Mouse (Mus musculus): ENCODE results near the gene Fmnl1.
"Not testable (repeated sequence)": the region's sequence is repeated elsewhere in the genome, so short reads cannot be mapped to it uniquely, and the experiment has no call there.

Fmnl1 gene

GRCm38 (mm10) chr11:103192230-103192955 lies 21.5 kb downstream of the Fmnl1 start:
- no peak for DNase-seq

- DNase-seq: peak; percentile 19
Measured at GRCm38 (mm10) chr11:103192956-103193824, 22.3 kb downstream of the Fmnl1 start.

GRCm38 (mm10) chr11:103193825-103194168 lies 22.9 kb downstream of the Fmnl1 start:
- DNase-seq: no peak

- no peak for DNase-seq
Measured at GRCm38 (mm10) chr11:103195236-103195635, 24.3 kb downstream of the Fmnl1 start.

GRCm38 (mm10) chr11:103195656-103196055 lies 24.7 kb downstream of the Fmnl1 start:
- DNase-seq: no peak

- DNase-seq: no peak
Measured at GRCm38 (mm10) chr11:103197340-103197739, 26.4 kb downstream of the Fmnl1 start.

GRCm38 (mm10) chr11:103198339-103198738 lies 27.4 kb downstream of the Fmnl1 start:
- peak; percentile 6 for DNase-seq

GRCm38 (mm10) chr11:103198911-103199803 lies 28.2 kb downstream of the Fmnl1 start:
- peak; percentile 19 for DNase-seq

GRCm38 (mm10) chr11:103201664-103202063 lies 30.8 kb downstream of the Fmnl1 start:
- DNase-seq: no peak

- no peak for DNase-seq
Measured at GRCm38 (mm10) chr11:103202376-103202775, 31.5 kb downstream of the Fmnl1 start.

GRCm38 (mm10) chr11:103206203-103206602 lies 35.3 kb downstream of the Fmnl1 start:
- DNase-seq: no peak

- no peak for DNase-seq
Measured at GRCm38 (mm10) chr11:103208458-103208857, 37.6 kb downstream of the Fmnl1 start, which contains the start of gene 1700023F06Rik. Gene 1700023F06Rik (minus strand): TSS chr11:103208558.

- DNase-seq: no peak
Measured at GRCm38 (mm10) chr11:103210291-103210690, 39.4 kb downstream of the Fmnl1 start.

GRCm38 (mm10) chr11:103213712-103214111 lies 42.8 kb downstream of the Fmnl1 start:
- no peak for DNase-seq

- no peak for DNase-seq
Measured at GRCm38 (mm10) chr11:103215355-103215754, 44.4 kb downstream of the Fmnl1 start.

GRCm38 (mm10) chr11:103217790-103218516 lies 47.0 kb downstream of the Fmnl1 start, which contains the start of gene Spata32:
Gene Spata32 (minus strand): TSS chr11:103218432.
- peak; percentile 90 for DNase-seq

- no peak for DNase-seq
Measured at GRCm38 (mm10) chr11:103218517-103218901, 47.6 kb downstream of the Fmnl1 start.

- DNase-seq: no peak
Measured at GRCm38 (mm10) chr11:103219259-103219658, 48.4 kb downstream of the Fmnl1 start.

- DNase-seq: no peak
Measured at GRCm38 (mm10) chr11:103219995-103220394, 49.1 kb downstream of the Fmnl1 start.

GRCm38 (mm10) chr11:103221437-103221836 lies 50.5 kb downstream of the Fmnl1 start:
- no peak for DNase-seq

GRCm38 (mm10) chr11:103222718-103223117 lies 51.8 kb downstream of the Fmnl1 start:
- DNase-seq: not testable (repeated sequence)

GRCm38 (mm10) chr11:103223444-103223843 lies 52.5 kb downstream of the Fmnl1 start:
- no peak for DNase-seq

Data from thymus, postnatal 14 days (tissue).